Mouse (Mus musculus): Measurements from ENCODE around the gene Utp6. TPM values are rescaled to one million over a fixed set of nuclear protein-coding genes. Genes with fewer than 3 reads are reported as not detected.

Utp6 gene
- total and polyA plus RNA-seq, 3 experiments, result 78.8 to 148 (median 117) TPM

GRCm38 (mm10) chr11:79992035-79992591 is 29.9 kb upstream of the Utp6 start:
- in situ Hi-C loops (cut with MboI; ENCODE audit: low pct_ligation_motif_present, low pct_unique_long_range_greater_than_20kb, low sequenced_read_pairs), result no loop called here

GRCm38 (mm10) chr11:79991600-79991999 is 29.4 kb upstream of the Utp6 start:
- dilution Hi-C loops (cut with MboI; ENCODE audit: extremely low pct_ligation_motif_present, extremely low pct_unique_long_range_greater_than_20kb, low sequenced_read_pairs), result no loop called here
- Histone ChIP-seq H3K4me2 (ENCODE audit: insufficient read depth, low read depth, poor library complexity, severe bottlenecking) (no peak overlapping the region), H3K9ac (ENCODE audit: insufficient read depth, low read depth) (no peak overlapping the region), H3K79me2 (replicated peaks; ENCODE audit: control insufficient read depth, extremely low read depth, insufficient read depth, poor library complexity, severe bottlenecking) (peaks cover 24% of the 10 kb centered on the region), H3K36me3 (replicated peaks in 1 of 2; ENCODE audit: control insufficient read depth in 1 of 2, insufficient read depth in 1 of 2, low read length in 1 of 2) (peaks cover 3 to 7% of the 10 kb centered on the region in 2 experiments), H3K27ac (ENCODE audit: insufficient read depth, low read depth) (no peak overlapping the region), H3K27me3 (replicated peaks) (no peaks in the 10 kb centered on the region), H3K4me3 (replicated peaks in 1 of 3; ENCODE audit: low read depth in 2 of 3, low read length in 2 of 3, poor library complexity in 1 of 3) (no peak overlapping the region), H3K9me3 (replicated peaks; ENCODE audit: low read length) (no peaks in the 10 kb centered on the region), H3K4me1 (ENCODE audit: control insufficient read depth in 1 of 2, insufficient read depth in 2 of 2) (peaks cover 0 to 17% of the 10 kb centered on the region in 2 experiments; a peak in 2 of 4 replicates)
- no peak for DNase-seq (ENCODE audit: extremely low read depth)
- in situ Hi-C loops (cut with MboI; ENCODE audit: low pct_ligation_motif_present, low pct_unique_long_range_greater_than_20kb, low sequenced_read_pairs), result no loop called here
- no peak for TF ChIP-seq JUN (IDR thresholded peaks at IDR 0.05; ENCODE audit: insufficient read depth, low read depth, low read length)
- TF ChIP-seq CTCF (conservative IDR thresholded peaks at IDR 0.05 in 1 of 2, IDR thresholded peaks at IDR 0.05 in 1 of 2; ENCODE audit: low read depth in 2 of 2, low read length in 2 of 2), result no peak
- TF ChIP-seq ZKSCAN1 (IDR thresholded peaks at IDR 0.05; ENCODE audit: borderline replicate concordance, low read depth, low read length), result no peak
- TF ChIP-seq NRF1 (IDR thresholded peaks at IDR 0.05; ENCODE audit: low read depth, low read length), result no peak
- TF ChIP-seq NELFE (IDR thresholded peaks at IDR 0.05; ENCODE audit: low read depth, low read length), result no peak
- TF ChIP-seq EP300 (IDR thresholded peaks at IDR 0.05; ENCODE audit: low read length), result no peak
- TF ChIP-seq USF2 (conservative IDR thresholded peaks at IDR 0.05; ENCODE audit: low read depth, low read length), result no peak
- TF ChIP-seq SIN3A (IDR thresholded peaks at IDR 0.05; ENCODE audit: low read length), result no peak
- TF ChIP-seq TBP (conservative IDR thresholded peaks at IDR 0.05; ENCODE audit: low read depth, low read length), result no peak
- no peak for TF ChIP-seq UBTF (IDR thresholded peaks at IDR 0.05; ENCODE audit: low read depth, low read length)
- no peak for TF ChIP-seq BHLHE40 (IDR thresholded peaks at IDR 0.05; ENCODE audit: low read depth, low read length)
- TF ChIP-seq ZNF384 (IDR thresholded peaks at IDR 0.05; ENCODE audit: low read depth, low read length), result no peak
- no peak for TF ChIP-seq RCOR1 (conservative IDR thresholded peaks at IDR 0.05; ENCODE audit: low read depth, low read length)

More at GRCm38 (mm10) chr11:79992035-79992591, 29.9 kb upstream of the Utp6 start:
- Histone ChIP-seq H3K27ac (ENCODE audit: insufficient read depth, low read depth) (peak overlapping the region; percentile 76), H3K9ac (ENCODE audit: insufficient read depth, low read depth) (peak overlapping the region; percentile 76), H3K79me2 (replicated peaks; ENCODE audit: control insufficient read depth, extremely low read depth, insufficient read depth, poor library complexity, severe bottlenecking) (peaks cover 27% of the 10 kb centered on the region), H3K4me1 (ENCODE audit: control insufficient read depth in 1 of 2, insufficient read depth in 2 of 2) (peaks cover 0 to 17% of the 10 kb centered on the region in 2 experiments; a peak in 2 of 4 replicates), H3K36me3 (replicated peaks in 1 of 2; ENCODE audit: control insufficient read depth in 1 of 2, insufficient read depth in 1 of 2, low read length in 1 of 2) (peaks cover 3 to 11% of the 10 kb centered on the region in 2 experiments), H3K9me3 (replicated peaks; ENCODE audit: low read length) (no peaks in the 10 kb centered on the region), H3K27me3 (replicated peaks) (no peaks in the 10 kb centered on the region), H3K4me3 (replicated peaks in 1 of 3; ENCODE audit: low read depth in 2 of 3, low read length in 2 of 3, poor library complexity in 1 of 3) (peak overlapping the region; percentile 53 to 99 (median 60)), H3K4me2 (ENCODE audit: insufficient read depth, low read depth, poor library complexity, severe bottlenecking) (peak overlapping the region; percentile 19)
- dilution Hi-C loops (cut with MboI; ENCODE audit: extremely low pct_ligation_motif_present, extremely low pct_unique_long_range_greater_than_20kb, low sequenced_read_pairs), result no loop called here
- DNase-seq (ENCODE audit: extremely low read depth), result no peak
- TF ChIP-seq USF2 (conservative IDR thresholded peaks at IDR 0.05; ENCODE audit: low read depth, low read length) (peak; percentile 47), NRF1 (IDR thresholded peaks at IDR 0.05; ENCODE audit: low read depth, low read length) (no peak), CHD1 (IDR thresholded peaks at IDR 0.05; ENCODE audit: low read depth, low read length) (0 out of 2 replicates have a peak, but pooled peaks have one; percentile 38)
